Mouse (Mus musculus): ENCODE measurements around the gene Meox2. TPM values are rescaled to one million over a fixed set of nuclear protein-coding genes. Genes with fewer than 3 reads are reported as not detected.
A peak's percentile ranks its signal among the peaks of the same experiment; 100 is the strongest.
"Not testable (repeated sequence)": the region's sequence is repeated elsewhere in the genome, so short reads cannot be mapped to it uniquely, and the experiment has no call there.

Gene Meox2
- polyA plus RNA-seq (2015; fragmentation: Nextera tagmentation; extraction: Ambion mirVana): 0.08 and 0.14 TPM in 2 replicates

DNA sequence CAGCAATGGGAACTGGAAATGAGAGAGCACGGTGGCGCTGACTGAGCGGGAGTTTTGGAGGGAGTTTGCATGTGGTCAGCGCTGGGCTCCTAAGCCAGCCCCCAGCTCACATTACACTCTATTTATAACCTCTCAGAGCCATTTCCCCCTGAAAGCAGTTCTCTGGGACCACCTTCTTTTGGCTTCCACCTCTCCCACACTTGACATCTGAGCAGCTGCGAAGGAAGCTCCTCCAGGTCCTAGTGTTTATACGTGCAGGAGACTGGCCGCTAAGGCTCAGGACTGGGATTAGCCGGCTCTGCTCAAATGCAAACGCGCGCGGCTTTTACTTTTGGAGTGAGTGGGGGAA is at the start of gene Meox2:
Meox2 (plus strand) TSS at position 151 of the 349 bp plus-strand sequence.
- H3K4me1 ChIP-seq (ENCODE audit: control insufficient read depth, insufficient read depth, low read length): peaks cover 8% of the 10 kb centered on the region
- H3K27ac ChIP-seq (ENCODE audit: low read length): no peak within 1 kb of the TSS
- WGBS: under 1% methylated on average over 12 of the region's 12 CpGs
- H3K36me3 ChIP-seq (ENCODE audit: control insufficient read depth, insufficient read depth, low read length): no peaks in the 10 kb centered on the region
- H3K4me2 ChIP-seq (ENCODE audit: low read length): peak within 1 kb of the TSS; percentile 94
- H3K9me3 ChIP-seq (replicated peaks; ENCODE audit: control insufficient read depth, low read length, poor library complexity, severe bottlenecking): no peaks in the 10 kb centered on the region
- peaks cover 27% of the 10 kb centered on the region for H3K27me3 ChIP-seq (ENCODE audit: control insufficient read depth, insufficient read depth, low read depth, low read length)
- H3K4me3 ChIP-seq (ENCODE audit: low read depth, low read length): peak within 1 kb of the TSS; percentile 50
- H3K9ac ChIP-seq (ENCODE audit: low read depth, low read length): peak within 1 kb of the TSS; percentile 56
- ATAC-seq: peak; percentile 70

GRCm38 (mm10) chr12:37072636-37073035 is 35.7 kb upstream of the Meox2 start:
- Histone ChIP-seq H3K9ac (ENCODE audit: low read depth, low read length) (no peak overlapping the region), H3K4me2 (ENCODE audit: low read length) (no peak overlapping the region), H3K36me3 (ENCODE audit: control insufficient read depth, insufficient read depth, low read length) (no peaks in the 10 kb centered on the region), H3K4me1 (ENCODE audit: control insufficient read depth, insufficient read depth, low read length) (no peaks in the 10 kb centered on the region), H3K27ac (ENCODE audit: low read length) (no peak overlapping the region), H3K4me3 (ENCODE audit: low read depth, low read length) (no peak overlapping the region), H3K9me3 (replicated peaks; ENCODE audit: control insufficient read depth, low read length, poor library complexity, severe bottlenecking) (no peaks in the 10 kb centered on the region), H3K27me3 (ENCODE audit: control insufficient read depth, insufficient read depth, low read depth, low read length) (no peaks in the 10 kb centered on the region)
- WGBS: 48% methylated on average over 3 of the region's 3 CpGs
- no peak for ATAC-seq

DNA sequence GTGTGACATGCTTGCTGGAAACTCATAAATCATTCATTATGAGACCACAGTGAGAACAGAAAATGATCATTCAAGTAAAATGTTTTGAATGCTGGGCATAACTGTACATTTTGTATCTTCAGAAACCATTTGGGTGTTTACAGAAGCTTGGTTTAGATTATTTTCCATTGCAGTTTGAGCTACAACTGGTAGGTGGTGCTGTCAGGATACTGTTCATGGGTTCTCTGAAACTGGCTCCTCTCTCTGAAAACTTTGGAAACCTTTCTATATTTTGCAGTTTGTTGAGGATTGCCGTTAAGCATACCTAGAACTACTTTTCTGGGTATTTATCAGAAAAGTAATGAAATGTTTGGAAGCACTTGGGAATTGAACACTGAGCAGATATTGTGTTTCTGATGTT is 31.0 kb upstream of the Meox2 start:
- no peak overlapping the region for H3K4me3 ChIP-seq (ENCODE audit: low read depth, low read length)
- H3K9ac ChIP-seq (ENCODE audit: low read depth, low read length): no peak overlapping the region
- 77% methylated on average over 1 of the region's 1 CpGs for WGBS
- no peak overlapping the region for H3K27ac ChIP-seq (ENCODE audit: low read length)
- H3K36me3 ChIP-seq (ENCODE audit: control insufficient read depth, insufficient read depth, low read length): no peaks in the 10 kb centered on the region
- no peak overlapping the region for H3K4me2 ChIP-seq (ENCODE audit: low read length)
- no peak for ATAC-seq
- no peaks in the 10 kb centered on the region for H3K27me3 ChIP-seq (ENCODE audit: control insufficient read depth, insufficient read depth, low read depth, low read length)
- no peaks in the 10 kb centered on the region for H3K4me1 ChIP-seq (ENCODE audit: control insufficient read depth, insufficient read depth, low read length)
- H3K9me3 ChIP-seq (replicated peaks; ENCODE audit: control insufficient read depth, low read length, poor library complexity, severe bottlenecking): no peaks in the 10 kb centered on the region

- not testable (repeated sequence) for H3K4me2 ChIP-seq (ENCODE audit: low read length); H3K4me1 ChIP-seq (ENCODE audit: control insufficient read depth, insufficient read depth, low read length); ATAC-seq; H3K4me3 ChIP-seq (ENCODE audit: low read depth, low read length); H3K9ac ChIP-seq (ENCODE audit: low read depth, low read length); H3K36me3 ChIP-seq (ENCODE audit: control insufficient read depth, insufficient read depth, low read length); H3K9me3 ChIP-seq (replicated peaks; ENCODE audit: control insufficient read depth, low read length, poor library complexity, severe bottlenecking); H3K27ac ChIP-seq (ENCODE audit: low read length); H3K27me3 ChIP-seq (ENCODE audit: control insufficient read depth, insufficient read depth, low read depth, low read length)
- 52% methylated on average over 5 of the region's 5 CpGs for WGBS
Observed at GRCm38 (mm10) chr12:37080005-37080404, 28.3 kb upstream of the Meox2 start.

DNA sequence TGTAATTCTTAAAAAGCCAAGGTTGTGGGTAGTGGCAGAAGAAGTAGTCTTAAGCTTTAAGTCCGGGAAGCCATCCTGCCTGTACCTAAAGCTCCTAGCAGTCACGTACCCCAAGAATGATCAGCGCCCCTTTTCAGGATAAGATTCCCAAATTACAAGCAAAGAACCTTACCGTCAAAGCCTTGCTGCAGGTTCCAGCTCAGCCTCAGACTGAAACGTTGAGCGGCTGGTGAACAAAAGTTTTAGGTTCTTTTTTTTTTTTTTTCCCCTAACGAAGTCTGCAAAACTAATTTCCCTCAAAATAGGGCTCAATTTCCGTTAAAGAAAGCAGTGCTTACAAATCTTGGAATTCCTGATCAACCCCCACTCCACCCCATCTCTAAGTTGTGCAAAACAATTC is 1.8 kb upstream of the Meox2 start:
- Histone ChIP-seq H3K9me3 (replicated peaks; ENCODE audit: control insufficient read depth, low read length, poor library complexity, severe bottlenecking) (no peaks in the 10 kb centered on the region), H3K36me3 (ENCODE audit: control insufficient read depth, insufficient read depth, low read length) (no peaks in the 10 kb centered on the region), H3K4me1 (ENCODE audit: control insufficient read depth, insufficient read depth, low read length) (peaks cover 8% of the 10 kb centered on the region), H3K27me3 (ENCODE audit: control insufficient read depth, insufficient read depth, low read depth, low read length) (peaks cover 27% of the 10 kb centered on the region), H3K27ac (ENCODE audit: low read length) (no peak overlapping the region), H3K9ac (ENCODE audit: low read depth, low read length) (no peak overlapping the region), H3K4me2 (ENCODE audit: low read length) (no peak overlapping the region), H3K4me3 (ENCODE audit: low read depth, low read length) (no peak overlapping the region)
- 40% methylated on average over 8 of the region's 8 CpGs for WGBS
- no peak for ATAC-seq

DNA sequence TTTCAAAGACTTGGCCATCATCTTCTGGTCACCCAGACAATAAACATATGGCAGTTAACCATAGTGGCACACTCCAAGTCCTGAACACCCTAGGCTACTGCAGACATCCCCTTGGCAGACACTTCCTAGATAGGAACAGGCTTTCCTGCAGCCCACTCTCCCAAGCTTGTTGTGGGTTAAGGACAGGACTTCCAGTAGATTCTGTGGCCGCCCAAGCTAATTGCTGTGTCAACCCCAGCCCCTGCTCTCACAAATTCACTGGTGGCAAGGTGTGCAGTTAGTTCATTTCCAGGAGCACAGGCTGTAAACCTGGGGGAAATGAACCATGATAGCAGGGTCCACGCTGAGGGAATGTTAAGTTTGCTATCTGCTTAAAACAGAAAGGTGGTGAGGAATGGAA is 1.2 kb upstream of the Meox2 start:
- Histone ChIP-seq H3K9me3 (replicated peaks; ENCODE audit: control insufficient read depth, low read length, poor library complexity, severe bottlenecking) (no peaks in the 10 kb centered on the region), H3K4me2 (ENCODE audit: low read length) (no peak overlapping the region), H3K27me3 (ENCODE audit: control insufficient read depth, insufficient read depth, low read depth, low read length) (peaks cover 27% of the 10 kb centered on the region), H3K4me3 (ENCODE audit: low read depth, low read length) (no peak overlapping the region), H3K4me1 (ENCODE audit: control insufficient read depth, insufficient read depth, low read length) (peaks cover 8% of the 10 kb centered on the region), H3K9ac (ENCODE audit: low read depth, low read length) (no peak overlapping the region), H3K36me3 (ENCODE audit: control insufficient read depth, insufficient read depth, low read length) (no peaks in the 10 kb centered on the region), H3K27ac (ENCODE audit: low read length) (no peak overlapping the region)
- no peak for ATAC-seq
- WGBS: 56% methylated on average over 2 of the region's 2 CpGs

- peak overlapping the region; percentile 50 for H3K4me3 ChIP-seq (ENCODE audit: low read depth, low read length)
- no peaks in the 10 kb centered on the region for H3K36me3 ChIP-seq (ENCODE audit: control insufficient read depth, insufficient read depth, low read length)
- peaks cover 8% of the 10 kb centered on the region for H3K4me1 ChIP-seq (ENCODE audit: control insufficient read depth, insufficient read depth, low read length)
- peaks cover 27% of the 10 kb centered on the region for H3K27me3 ChIP-seq (ENCODE audit: control insufficient read depth, insufficient read depth, low read depth, low read length)
- ATAC-seq: peak; percentile 52
- H3K9me3 ChIP-seq (replicated peaks; ENCODE audit: control insufficient read depth, low read length, poor library complexity, severe bottlenecking): no peaks in the 10 kb centered on the region
- WGBS: 19% methylated on average over 20 of the region's 20 CpGs
- peak overlapping the region; percentile 94 for H3K4me2 ChIP-seq (ENCODE audit: low read length)
- H3K9ac ChIP-seq (ENCODE audit: low read depth, low read length): 0 out of 2 replicates have a peak overlapping the region, but pooled peaks have one; percentile 30
- no peak overlapping the region for H3K27ac ChIP-seq (ENCODE audit: low read length)
Observed at GRCm38 (mm10) chr12:37107713-37108389, 489 bp upstream of the Meox2 start.

GRCm38 (mm10) chr12:37108819-37109473 is 606 bp downstream of the Meox2 start:
- Histone ChIP-seq H3K9me3 (replicated peaks; ENCODE audit: control insufficient read depth, low read length, poor library complexity, severe bottlenecking) (no peaks in the 10 kb centered on the region), H3K9ac (ENCODE audit: low read depth, low read length) (peak overlapping the region; percentile 56), H3K27me3 (ENCODE audit: control insufficient read depth, insufficient read depth, low read depth, low read length) (peaks cover 27% of the 10 kb centered on the region), H3K4me3 (ENCODE audit: low read depth, low read length) (peak overlapping the region; percentile 50), H3K27ac (ENCODE audit: low read length) (no peak overlapping the region), H3K36me3 (ENCODE audit: control insufficient read depth, insufficient read depth, low read length) (no peaks in the 10 kb centered on the region), H3K4me1 (ENCODE audit: control insufficient read depth, insufficient read depth, low read length) (peaks cover 8% of the 10 kb centered on the region), H3K4me2 (ENCODE audit: low read length) (peak overlapping the region; percentile 94)
- under 1% methylated on average over 29 of the region's 29 CpGs for WGBS
- ATAC-seq: peak; percentile 84

GRCm38 (mm10) chr12:37109474-37110012 is 1.2 kb downstream of the Meox2 start:
- peak overlapping the region; percentile 94 for H3K4me2 ChIP-seq (ENCODE audit: low read length)
- peak overlapping the region; percentile 50 for H3K4me3 ChIP-seq (ENCODE audit: low read depth, low read length)
- peak overlapping the region; percentile 42; the same call in 1 of the 2 replicates for H3K9ac ChIP-seq (ENCODE audit: low read depth, low read length)
- no peaks in the 10 kb centered on the region for H3K36me3 ChIP-seq (ENCODE audit: control insufficient read depth, insufficient read depth, low read length)
- H3K4me1 ChIP-seq (ENCODE audit: control insufficient read depth, insufficient read depth, low read length): peaks cover 8% of the 10 kb centered on the region
- no peak overlapping the region for H3K27ac ChIP-seq (ENCODE audit: low read length)
- WGBS: 6% methylated on average over 18 of the region's 18 CpGs
- H3K9me3 ChIP-seq (replicated peaks; ENCODE audit: control insufficient read depth, low read length, poor library complexity, severe bottlenecking): no peaks in the 10 kb centered on the region
- peaks cover 27% of the 10 kb centered on the region for H3K27me3 ChIP-seq (ENCODE audit: control insufficient read depth, insufficient read depth, low read depth, low read length)
- peak; percentile 65 for ATAC-seq
